Mouse (Mus musculus) right cerebral cortex, postnatal 4 days (tissue): ENCODE data around the gene Rasal2.

Experiments used
- DNase-seq: peaks from one replicate; pipeline ENCODE4 v3.0.0-alpha.2; 2022

The Rasal2 gene

GRCm38 (mm10) chr1:157323091-157323490, 89.3 kb downstream of the Rasal2 start:
- DNase-seq = no peak

GRCm38 (mm10) chr1:157318896-157319295, 93.5 kb downstream of the Rasal2 start:
- DNase-seq = no peak

- no peak for DNase-seq
These were observed 111.1 kb downstream of the Rasal2 start for GRCm38 (mm10) chr1:157301266-157301665.

GRCm38 (mm10) chr1:157299559-157299958, 112.8 kb downstream of the Rasal2 start:
- DNase-seq = no peak

GRCm38 (mm10) chr1:157298990-157299389, 113.4 kb downstream of the Rasal2 start:
- no peak for DNase-seq

GRCm38 (mm10) chr1:157297137-157297536, 115.3 kb downstream of the Rasal2 start:
- no peak for DNase-seq

GRCm38 (mm10) chr1:157295868-157296267, 116.5 kb downstream of the Rasal2 start:
- no peak for DNase-seq

GRCm38 (mm10) chr1:157290173-157290572, 122.2 kb downstream of the Rasal2 start:
- no peak for DNase-seq

GRCm38 (mm10) chr1:157289251-157289650, 123.1 kb downstream of the Rasal2 start:
- no peak for DNase-seq

- peak; percentile 26 for DNase-seq
These were observed 125.8 kb downstream of the Rasal2 start for GRCm38 (mm10) chr1:157286561-157286960.

- DNase-seq = no peak
These were observed 127.0 kb downstream of the Rasal2 start for GRCm38 (mm10) chr1:157285366-157285765.

- no peak for DNase-seq
These were observed 131.6 kb downstream of the Rasal2 start for GRCm38 (mm10) chr1:157280781-157281180.

GRCm38 (mm10) chr1:157275672-157276307, 136.6 kb downstream of the Rasal2 start:
- DNase-seq = no peak

GRCm38 (mm10) chr1:157267894-157268293, 144.5 kb downstream of the Rasal2 start:
- no peak for DNase-seq

GRCm38 (mm10) chr1:157256562-157256961, 155.8 kb downstream of the Rasal2 start:
- no peak for DNase-seq

- DNase-seq = no peak
These were observed 156.6 kb downstream of the Rasal2 start for GRCm38 (mm10) chr1:157255776-157256175.

- no peak for DNase-seq
These were observed 158.6 kb downstream of the Rasal2 start for GRCm38 (mm10) chr1:157253600-157254490.

- no peak for DNase-seq
These were observed 164.3 kb downstream of the Rasal2 start for GRCm38 (mm10) chr1:157248112-157248511.

- no peak for DNase-seq
These were observed 165.1 kb downstream of the Rasal2 start for GRCm38 (mm10) chr1:157247341-157247740.

- no peak for DNase-seq
These were observed 165.6 kb downstream of the Rasal2 start for GRCm38 (mm10) chr1:157246779-157247178.

GRCm38 (mm10) chr1:157244453-157244790, 168.0 kb downstream of the Rasal2 start:
- DNase-seq = no peak

GRCm38 (mm10) chr1:157243576-157244452, 168.6 kb downstream of the Rasal2 start:
- peak; percentile 41 for DNase-seq

GRCm38 (mm10) chr1:157239687-157240086, 172.7 kb downstream of the Rasal2 start:
- no peak for DNase-seq
